Mouse (Mus musculus): ENCODE results near the gene Slc7a4. TPM values are rescaled to one million over a fixed set of nuclear protein-coding genes. Genes with fewer than 3 reads are reported as not detected.
A peak's percentile ranks its signal among the peaks of the same experiment; 100 is the strongest.

Slc7a4 gene
- polyA plus RNA-seq, 2 experiments = 1.1 to 1.3 TPM

DNA sequence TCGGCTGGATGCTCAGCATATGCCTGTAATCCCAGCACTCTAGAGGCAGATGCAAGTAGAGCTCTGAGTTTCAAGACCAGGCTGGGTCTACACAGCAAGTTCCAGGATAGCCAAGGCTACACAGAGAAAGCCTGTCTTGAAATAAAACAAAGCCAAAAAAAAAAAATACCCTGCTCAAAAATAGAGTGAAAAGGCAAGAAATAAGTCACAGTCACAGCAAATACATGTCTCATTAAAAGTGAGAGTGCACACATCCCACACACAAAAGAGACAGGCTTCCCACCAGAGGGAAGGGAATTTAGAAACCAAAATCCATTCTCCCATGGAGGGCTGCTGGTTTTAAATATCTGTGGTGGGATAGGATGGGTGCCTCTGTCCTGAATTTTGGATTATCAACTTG, 19.4 kb downstream of the Slc7a4 start:
- Histone ChIP-seq H3K27ac (no peak overlapping the region), H3K9ac (replicated peaks) (no peak overlapping the region), H3K27me3 (ENCODE audit: control insufficient read depth, insufficient read depth, low read length) (peaks cover 2% of the 10 kb centered on the region; the same call in 1 of the 2 replicates), H3K36me3 (replicated peaks; ENCODE audit: control insufficient read depth, insufficient read depth, low read depth) (no peaks in the 10 kb centered on the region), H3K9me3 (ENCODE audit: control insufficient read depth, low read length) (no peaks in the 10 kb centered on the region), H3K4me1 (replicated peaks; ENCODE audit: control insufficient read depth in 2 of 2, insufficient read depth in 2 of 2, low read length in 1 of 2) (peaks cover 5 to 9% of the 10 kb centered on the region in 2 experiments), H3K4me2 (ENCODE audit: low read depth) (no peak overlapping the region), H3K4me3 (ENCODE audit: insufficient read depth in 1 of 2, low read depth in 2 of 2, low read length in 2 of 2) (no peak overlapping the region)
- WGBS (ENCODE audit: insufficient replicate concordance) = 23% methylated on average over 1 of the region's 1 CpGs
- TF ChIP-seq CTCF (IDR thresholded peaks at IDR 0.05; ENCODE audit: low read depth) = no peak
- no peak for TF ChIP-seq EP300 (IDR thresholded peaks at IDR 0.05; ENCODE audit: low read depth)
- ATAC-seq (ENCODE audit: insufficient read depth) (no peak), DNase-seq (ENCODE audit: low read depth in 3 of 3, low spot score in 3 of 3) (no peak)

DNA sequence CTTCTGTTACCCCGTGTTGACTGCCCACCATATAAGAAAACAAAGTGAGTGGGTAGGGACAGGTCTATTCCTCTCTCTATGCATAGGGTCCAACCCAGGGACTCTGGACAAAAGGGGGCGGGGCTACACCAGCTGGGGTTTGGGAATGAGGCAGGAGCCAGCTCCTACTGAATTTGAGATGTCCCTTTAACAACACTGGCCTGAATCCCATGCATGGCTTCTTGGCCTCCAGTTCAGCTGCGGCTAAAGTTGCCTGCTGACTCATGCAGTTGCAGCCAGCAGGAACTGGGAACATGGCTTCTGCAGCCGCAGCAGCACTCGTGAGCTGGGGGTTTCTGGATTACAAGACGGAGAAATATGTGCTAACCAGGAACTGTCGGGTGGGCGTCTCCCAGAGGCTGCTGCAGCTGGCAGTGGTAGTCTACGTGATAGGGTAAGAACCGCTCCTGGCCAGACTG, 21.2 kb downstream of the Slc7a4 start, which contains the start of gene P2rx6:
Gene P2rx6 (plus strand): TSS at position 135 of the 458 bp plus-strand sequence.
- Histone ChIP-seq H3K4me3 (ENCODE audit: insufficient read depth in 1 of 2, low read depth in 2 of 2, low read length in 2 of 2) (peak within 1 kb of the TSS in 1 of 2 experiments; percentile 19; a peak in 2 of 4 replicates), H3K4me2 (ENCODE audit: low read depth) (peak within 1 kb of the TSS; percentile 45), H3K4me1 (replicated peaks; ENCODE audit: control insufficient read depth in 2 of 2, insufficient read depth in 2 of 2, low read length in 1 of 2) (peaks cover 5 to 14% of the 10 kb centered on the region in 2 experiments), H3K27me3 (ENCODE audit: control insufficient read depth, insufficient read depth, low read length) (peaks cover 2% of the 10 kb centered on the region; the same call in 1 of the 2 replicates), H3K9ac (replicated peaks) (no peak within 1 kb of the TSS), H3K27ac (no peak within 1 kb of the TSS), H3K36me3 (replicated peaks; ENCODE audit: control insufficient read depth, insufficient read depth, low read depth) (no peaks in the 10 kb centered on the region), H3K9me3 (ENCODE audit: control insufficient read depth, low read length) (no peaks in the 10 kb centered on the region)
- TF ChIP-seq EP300 (IDR thresholded peaks at IDR 0.05; ENCODE audit: low read depth) = no peak
- no peak for TF ChIP-seq CTCF (IDR thresholded peaks at IDR 0.05; ENCODE audit: low read depth)
- DNase-seq (ENCODE audit: low read depth in 3 of 3, low spot score in 3 of 3) (no peak), ATAC-seq (ENCODE audit: insufficient read depth) (no peak)
- 5% methylated on average over 10 of the region's 10 CpGs for WGBS (ENCODE audit: insufficient replicate concordance)

- 7% methylated on average over 22 of the region's 22 CpGs for WGBS (ENCODE audit: insufficient replicate concordance)
- Histone ChIP-seq H3K9me3 (ENCODE audit: control insufficient read depth, low read length) (no peaks in the 10 kb centered on the region), H3K4me1 (replicated peaks; ENCODE audit: control insufficient read depth in 2 of 2, insufficient read depth in 2 of 2, low read length in 1 of 2) (peaks cover 5 to 14% of the 10 kb centered on the region in 2 experiments), H3K4me2 (ENCODE audit: low read depth) (peak within 1 kb of the TSS; percentile 45), H3K27me3 (ENCODE audit: control insufficient read depth, insufficient read depth, low read length) (peaks cover 2% of the 10 kb centered on the region; the same call in 1 of the 2 replicates), H3K36me3 (replicated peaks; ENCODE audit: control insufficient read depth, insufficient read depth, low read depth) (no peaks in the 10 kb centered on the region), H3K4me3 (ENCODE audit: insufficient read depth in 1 of 2, low read depth in 2 of 2, low read length in 2 of 2) (peak within 1 kb of the TSS in 1 of 2 experiments; percentile 19; a peak in 2 of 4 replicates), H3K9ac (replicated peaks) (no peak within 1 kb of the TSS), H3K27ac (no peak within 1 kb of the TSS)
- no peak for DNase-seq (ENCODE audit: low read depth in 3 of 3, low spot score in 3 of 3)
- TF ChIP-seq CTCF (IDR thresholded peaks at IDR 0.05; ENCODE audit: low read depth) (no peak), EP300 (IDR thresholded peaks at IDR 0.05; ENCODE audit: low read depth) (no peak)
- no peak for ATAC-seq (ENCODE audit: insufficient read depth)
Measured at GRCm38 (mm10) chr16:17561128-17561750, 21.8 kb downstream of the Slc7a4 start, which contains the start of gene Lrrc74b. TSS of gene Lrrc74b (minus strand) at chr16:17561247.

- Histone ChIP-seq H3K4me3 (ENCODE audit: insufficient read depth in 1 of 2, low read depth in 2 of 2, low read length in 2 of 2) (no peak overlapping the region), H3K36me3 (replicated peaks; ENCODE audit: control insufficient read depth, insufficient read depth, low read depth) (no peaks in the 10 kb centered on the region), H3K4me2 (ENCODE audit: low read depth) (no peak overlapping the region), H3K4me1 (replicated peaks; ENCODE audit: control insufficient read depth in 2 of 2, insufficient read depth in 2 of 2, low read length in 1 of 2) (peaks cover 19 to 26% of the 10 kb centered on the region in 2 experiments), H3K27me3 (ENCODE audit: control insufficient read depth, insufficient read depth, low read length) (peaks cover 2% of the 10 kb centered on the region; the same call in 1 of the 2 replicates), H3K9me3 (ENCODE audit: control insufficient read depth, low read length) (no peaks in the 10 kb centered on the region), H3K27ac (no peak overlapping the region), H3K9ac (replicated peaks) (no peak overlapping the region)
- ATAC-seq (ENCODE audit: insufficient read depth) = no peak
- TF ChIP-seq CTCF (IDR thresholded peaks at IDR 0.05; ENCODE audit: low read depth) (no peak), EP300 (IDR thresholded peaks at IDR 0.05; ENCODE audit: low read depth) (no peak)
- DNase-seq (ENCODE audit: low read depth in 3 of 3, low spot score in 3 of 3) = no peak
- WGBS (ENCODE audit: insufficient replicate concordance) = 51% methylated on average over 9 of the region's 9 CpGs
Measured at GRCm38 (mm10) chr16:17559396-17560027, 23.5 kb downstream of the Slc7a4 start.

- Histone ChIP-seq H3K36me3 (replicated peaks; ENCODE audit: control insufficient read depth, insufficient read depth, low read depth) (no peaks in the 10 kb centered on the region), H3K4me1 (replicated peaks; ENCODE audit: control insufficient read depth in 2 of 2, insufficient read depth in 2 of 2, low read length in 1 of 2) (peaks cover 22 to 31% of the 10 kb centered on the region in 2 experiments), H3K4me3 (ENCODE audit: insufficient read depth in 1 of 2, low read depth in 2 of 2, low read length in 2 of 2) (no peak overlapping the region), H3K4me2 (ENCODE audit: low read depth) (peak overlapping the region; percentile 4), H3K9me3 (ENCODE audit: control insufficient read depth, low read length) (no peaks in the 10 kb centered on the region), H3K9ac (replicated peaks) (no peak overlapping the region), H3K27ac (no peak overlapping the region), H3K27me3 (ENCODE audit: control insufficient read depth, insufficient read depth, low read length) (peaks cover 2% of the 10 kb centered on the region; the same call in 1 of the 2 replicates)
- DNase-seq (ENCODE audit: low read depth in 3 of 3, low spot score in 3 of 3) (no peak), ATAC-seq (ENCODE audit: insufficient read depth) (no peak)
- TF ChIP-seq EP300 (IDR thresholded peaks at IDR 0.05; ENCODE audit: low read depth) = no peak
- no peak for TF ChIP-seq CTCF (IDR thresholded peaks at IDR 0.05; ENCODE audit: low read depth)
- WGBS (ENCODE audit: insufficient replicate concordance) = under 1% methylated on average over 5 of the region's 5 CpGs
Measured at GRCm38 (mm10) chr16:17558811-17559210, 24.2 kb downstream of the Slc7a4 start.
